Mouse (Mus musculus): ENCODE data around the gene Magoh.

The Magoh gene

DNA sequence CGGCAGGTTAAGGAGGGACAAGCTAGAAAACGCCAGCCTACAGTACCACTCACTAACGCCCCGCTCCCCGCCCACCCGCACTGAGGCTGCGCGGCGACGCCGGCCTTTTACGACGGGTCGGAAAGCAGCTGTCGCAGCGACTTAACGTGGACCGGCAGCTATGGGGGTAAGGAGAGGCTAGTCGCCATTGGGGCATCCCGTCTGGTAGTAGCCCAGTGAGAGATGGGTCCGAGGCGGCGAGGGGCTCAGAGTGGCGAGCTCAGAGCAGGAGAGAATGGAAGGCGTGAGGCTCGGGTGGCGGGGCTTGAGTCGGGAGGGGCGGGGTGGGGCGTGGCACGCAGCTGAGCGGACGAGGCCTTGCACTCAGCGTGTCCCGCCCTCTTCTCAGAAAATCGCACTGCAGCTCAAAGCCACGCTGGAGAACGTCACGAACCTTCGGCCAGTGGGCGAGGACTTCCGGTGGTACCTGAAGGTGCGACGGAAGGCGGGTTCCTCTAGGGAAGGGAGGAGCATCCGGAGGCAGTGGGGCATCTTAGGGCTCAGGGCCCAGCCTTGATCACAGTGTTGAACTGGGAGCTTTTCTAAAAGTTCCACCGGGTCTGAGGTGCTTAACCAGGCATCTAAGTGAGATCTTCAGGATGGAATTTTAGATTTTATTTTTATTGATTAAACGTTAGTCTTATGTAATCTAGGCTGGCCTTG is 10.3 kb downstream of the Magoh start, which contains the start of gene 0610037L13Rik:
Gene 0610037L13Rik (plus strand): TSS at position 83 of the 702 bp plus-strand sequence.
- peak; percentile 91 to 92 for DNase-seq (ENCODE audit: low spot score in 2 of 2)

DNA sequence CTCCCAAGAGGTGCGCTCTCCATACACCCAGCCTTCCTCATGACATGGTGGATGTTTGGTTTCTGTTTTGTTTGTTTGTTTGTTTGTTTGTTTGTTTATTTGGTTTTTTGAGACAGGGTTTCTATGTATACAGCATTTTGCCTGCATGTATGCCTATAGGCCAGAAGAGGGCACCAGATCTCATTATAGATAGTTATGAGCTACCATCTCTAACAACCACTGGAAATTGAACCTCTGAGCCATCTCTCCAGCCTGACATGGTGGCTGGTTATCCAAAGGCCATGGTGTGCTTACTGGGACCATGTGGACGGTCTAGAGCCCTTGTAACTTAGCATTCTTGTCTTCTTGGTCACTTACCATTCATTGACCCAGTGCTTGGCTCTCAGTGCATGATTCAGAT is 13.1 kb downstream of the Magoh start:
- no peak for DNase-seq (ENCODE audit: low spot score in 2 of 2)

DNA sequence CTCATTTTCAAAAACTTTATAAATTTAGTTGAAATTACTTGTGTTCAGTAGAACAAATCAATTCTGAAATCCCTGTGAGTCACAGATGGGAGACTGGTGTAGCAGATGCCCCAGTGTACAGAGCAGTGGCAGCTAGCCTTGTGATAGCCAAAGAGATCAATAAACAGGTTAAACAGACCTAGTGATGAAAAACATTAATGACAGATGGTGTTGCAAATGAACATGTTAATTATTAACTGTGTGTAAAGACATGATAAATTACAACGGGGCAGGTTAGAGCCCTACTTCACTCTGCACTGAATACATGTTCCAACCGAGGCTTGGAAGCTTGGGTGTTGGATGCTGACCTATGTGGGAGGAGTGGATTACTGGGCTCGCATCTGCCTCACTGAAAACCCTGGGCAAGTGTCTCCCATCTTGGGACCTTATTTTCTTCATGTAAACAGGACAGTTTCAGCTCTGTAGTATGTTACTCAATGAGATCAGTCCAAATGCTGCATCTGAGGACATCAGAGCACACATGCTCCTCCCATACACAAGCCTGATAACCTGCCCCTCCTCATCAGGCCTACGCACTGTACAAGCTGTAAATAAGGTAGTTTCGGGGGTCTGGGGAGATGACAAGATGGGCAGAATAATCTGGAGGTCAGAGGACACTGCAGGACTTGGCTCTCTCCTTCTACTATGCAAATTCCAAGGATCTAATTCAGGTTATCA is 19.8 kb downstream of the Magoh start:
- DNase-seq (ENCODE audit: low spot score in 2 of 2), result no peak

DNA sequence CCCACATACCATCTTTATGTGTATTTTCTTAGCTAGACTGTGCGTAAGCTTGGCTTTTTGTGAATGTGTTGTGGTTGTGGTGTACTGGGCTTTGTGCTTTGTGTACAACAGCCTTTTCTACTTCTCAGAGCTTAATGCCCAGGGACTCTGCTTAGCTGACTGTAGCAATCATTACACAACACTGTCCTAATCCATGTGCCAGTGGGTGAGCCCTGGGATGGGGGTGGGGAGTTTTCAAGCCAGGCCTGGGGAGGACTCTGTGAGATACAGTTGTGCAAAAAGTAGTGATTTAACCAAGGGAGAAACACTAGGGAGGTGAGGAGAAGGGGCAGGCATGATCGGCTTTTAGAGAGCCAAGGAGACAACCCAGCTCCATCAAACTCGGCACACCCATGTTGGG is 20.7 kb downstream of the Magoh start:
- no peak for DNase-seq (ENCODE audit: low spot score in 2 of 2)

GRCm38 (mm10) chr4:107904252-107904651 is 24.7 kb downstream of the Magoh start:
- no peak for DNase-seq (ENCODE audit: low spot score in 2 of 2)

DNA sequence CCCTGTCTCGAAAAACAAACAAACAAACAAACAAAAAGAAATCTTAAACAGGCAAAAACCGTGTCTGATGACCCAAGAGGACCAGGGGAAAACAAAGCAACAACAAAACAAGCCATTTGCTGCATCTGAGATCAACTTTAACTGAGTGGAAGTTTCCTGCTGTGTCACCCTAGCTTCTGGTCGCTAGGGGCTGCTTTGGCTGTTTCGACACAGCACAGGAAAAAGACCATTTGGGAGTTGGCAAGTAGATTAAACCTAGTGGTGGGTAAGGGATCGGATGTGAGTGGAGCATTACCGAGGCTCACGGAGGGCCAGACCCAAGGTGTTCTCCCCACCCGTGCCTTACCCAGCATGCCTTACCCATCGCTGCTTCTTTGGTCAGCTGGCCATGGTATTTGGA is 27.0 kb downstream of the Magoh start:
- DNase-seq (ENCODE audit: low spot score in 2 of 2), result no peak

DNA sequence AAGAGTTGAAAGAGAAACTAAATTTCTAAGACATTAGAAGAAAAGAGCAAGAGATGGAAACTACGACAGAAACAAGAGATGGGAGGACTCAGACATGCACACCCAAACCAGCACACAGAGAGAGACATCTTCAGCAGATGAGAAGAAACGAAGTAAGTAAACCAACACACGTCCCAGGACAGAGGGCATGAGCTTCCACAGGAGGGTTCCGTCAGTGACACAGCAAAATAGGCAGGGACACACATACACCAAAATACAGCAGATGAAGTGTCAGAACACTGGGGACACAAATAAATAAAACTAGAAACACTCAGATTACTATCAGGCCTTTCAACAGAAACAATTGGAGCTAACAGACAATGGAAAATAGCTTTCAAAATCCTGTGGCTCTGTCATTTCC is 30.5 kb downstream of the Magoh start:
- no peak for DNase-seq (ENCODE audit: low spot score in 2 of 2)

- no peak for DNase-seq (ENCODE audit: low spot score in 2 of 2)
Observed at GRCm38 (mm10) chr4:107920336-107920735, 40.8 kb downstream of the Magoh start.

DNA sequence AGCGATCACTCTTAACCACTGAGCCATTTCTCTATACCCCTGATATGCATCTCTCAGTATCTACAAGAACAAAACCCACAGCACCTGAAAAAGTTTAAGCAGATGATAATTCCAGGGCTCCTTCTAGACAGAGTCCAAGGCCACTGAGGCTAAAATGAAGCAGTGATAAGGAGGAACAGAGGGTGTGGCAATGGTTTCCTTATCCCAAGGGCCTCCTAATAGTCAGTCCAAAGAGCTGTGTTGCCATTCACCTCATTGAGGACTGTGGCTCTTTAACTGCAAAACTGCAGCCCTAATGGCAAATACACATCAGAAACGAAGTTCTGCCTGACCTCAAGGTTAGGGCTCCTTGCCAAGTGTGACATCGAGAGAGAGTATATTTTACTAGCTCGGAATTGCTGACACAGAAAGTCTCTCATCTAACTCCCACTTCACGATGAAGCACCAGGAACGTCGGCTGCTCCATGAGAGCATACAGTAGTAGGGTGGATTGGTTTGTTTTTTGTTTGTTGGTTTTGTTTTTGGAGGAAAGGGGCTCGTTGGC is 41.7 kb downstream of the Magoh start:
- DNase-seq (ENCODE audit: low spot score in 2 of 2), result no peak

- DNase-seq (ENCODE audit: low spot score in 2 of 2), result no peak
Observed at GRCm38 (mm10) chr4:107921952-107922351, 42.4 kb downstream of the Magoh start.

DNA sequence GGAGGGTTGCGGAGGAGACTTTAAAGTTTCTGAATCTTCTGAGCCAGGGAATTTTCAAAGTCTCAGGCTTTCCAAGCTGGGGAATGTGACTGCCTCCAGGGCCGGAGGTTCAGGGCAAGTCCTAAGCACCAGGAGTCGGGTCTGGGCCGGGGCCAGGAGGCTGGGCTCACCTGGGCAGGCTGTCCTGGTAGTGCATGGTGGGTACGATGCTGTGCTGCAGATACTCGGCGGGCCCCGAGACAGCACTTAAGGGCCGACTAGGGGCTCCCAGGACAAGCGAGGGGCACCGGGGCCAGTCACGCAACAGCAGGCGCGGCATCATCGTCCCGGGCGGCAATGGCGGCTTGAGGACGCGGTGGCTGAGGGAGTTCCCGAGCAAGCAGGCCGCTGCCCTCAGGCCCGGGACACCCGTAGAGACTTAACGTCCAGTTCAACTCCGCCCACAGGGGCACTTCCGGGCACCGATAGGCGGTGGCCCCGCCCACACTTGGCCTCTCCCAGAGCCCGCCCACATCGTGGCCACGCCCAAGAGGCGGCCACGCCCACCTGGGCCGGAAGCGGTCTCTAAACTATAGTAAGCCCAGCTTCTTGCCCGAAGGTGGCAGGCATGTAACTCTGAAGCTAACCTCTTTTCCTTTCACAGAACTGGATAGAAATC is 43.7 kb downstream of the Magoh start, which contains the start of gene Cpt2:
Gene Cpt2 (minus strand): TSS at position 466 of the 658 bp plus-strand sequence.
- DNase-seq (ENCODE audit: low spot score in 2 of 2), result peak; percentile 55 to 64

GRCm38 (mm10) chr4:107923803-107924194 is 44.2 kb downstream of the Magoh start:
- DNase-seq (ENCODE audit: low spot score in 2 of 2), result no peak

- no peak for DNase-seq (ENCODE audit: low spot score in 2 of 2)
Observed at GRCm38 (mm10) chr4:107928269-107928668, 48.7 kb downstream of the Magoh start.

GRCm38 (mm10) chr4:107928726-107929125 is 49.2 kb downstream of the Magoh start:
- no peak for DNase-seq (ENCODE audit: low spot score in 2 of 2)

DNA sequence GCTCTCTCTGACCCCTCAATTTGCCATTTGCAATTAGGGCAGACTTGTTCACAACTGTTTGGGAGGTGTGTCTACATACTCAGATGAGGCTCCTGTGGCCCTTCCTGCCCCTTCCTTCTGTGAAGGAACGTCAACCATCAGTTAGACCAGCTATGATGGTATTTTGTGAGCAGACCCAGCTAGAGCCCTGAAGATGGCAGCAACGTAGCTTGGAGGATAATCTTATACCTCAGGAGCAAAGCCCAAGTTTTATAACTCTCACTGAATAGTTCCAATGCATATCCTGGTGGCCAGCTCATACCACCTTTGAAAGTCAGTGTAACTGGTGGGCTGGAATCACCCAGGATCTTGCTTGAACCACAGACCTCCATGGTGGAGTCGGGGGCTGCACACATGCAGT is 51.9 kb downstream of the Magoh start:
- DNase-seq (ENCODE audit: low spot score in 2 of 2), result no peak

DNA sequence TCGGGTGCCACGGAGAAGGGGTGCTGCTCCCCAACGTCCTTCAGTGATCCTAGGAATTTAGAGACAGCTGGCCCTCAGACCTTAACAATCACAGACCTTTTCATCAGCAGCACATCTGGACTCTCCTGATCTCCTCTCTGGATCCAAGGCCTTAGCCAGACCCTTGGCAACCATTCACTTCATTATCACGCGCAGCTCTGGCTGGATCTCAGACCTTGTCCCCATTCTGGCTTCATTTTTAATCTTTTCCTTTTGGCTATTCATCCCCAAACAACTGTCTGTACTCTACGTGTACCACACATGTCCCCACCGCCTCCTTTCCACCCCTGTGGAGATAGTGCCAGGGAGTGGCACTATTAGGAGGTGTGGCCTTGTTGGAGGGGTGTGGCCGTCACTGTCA is 53.7 kb downstream of the Magoh start:
- DNase-seq (ENCODE audit: low spot score in 2 of 2), result no peak

- DNase-seq (ENCODE audit: low spot score in 2 of 2), result no peak
Observed at GRCm38 (mm10) chr4:107935254-107935653, 55.7 kb downstream of the Magoh start.
